Mouse (Mus musculus): Measurements from ENCODE around the gene Shank2.

DNA sequence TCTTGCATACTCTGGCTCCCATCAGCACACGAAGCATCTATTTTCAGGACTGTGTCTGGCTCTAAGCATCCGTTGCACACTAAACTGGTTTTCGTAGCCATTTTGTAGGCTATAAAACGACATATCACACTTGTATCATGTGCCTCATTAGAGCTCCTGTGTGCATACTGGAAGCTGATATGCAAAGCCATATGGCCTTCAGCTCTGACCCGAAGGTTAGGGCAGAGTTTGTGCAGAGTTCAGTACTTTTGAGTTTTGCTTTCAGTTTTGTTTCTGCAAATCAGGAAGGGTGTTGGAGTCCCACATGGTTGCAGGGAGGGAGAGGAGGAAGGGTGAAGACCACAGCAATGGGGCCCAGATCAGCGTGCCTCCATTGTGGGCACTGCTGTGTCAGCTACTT lies 390.0 kb downstream of the Shank2 start:
- no peak for TF ChIP-seq MAFK (IDR thresholded peaks at IDR 0.05; ENCODE audit: insufficient read depth, low read depth, low read length)
- TF ChIP-seq CHD2 (IDR thresholded peaks at IDR 0.05; ENCODE audit: low read depth, low read length), result no peak
